Mouse (Mus musculus) granulocyte monocyte progenitor cell, adult 5-6 weeks (primary cell): ENCODE measurements around the gene Ube3b. TPM values are rescaled to one million over a fixed set of nuclear protein-coding genes. Genes with fewer than 3 reads are reported as not detected.

Experiments
- ATAC-seq: replicated peaks from 2 replicates; pipeline ENCODE4 v1.8.0; 2016; ENCODE audit warnings: mild to moderate bottlenecking, moderate TSS enrichment, inconsistent platforms; ENCODE audit not compliant: poor library complexity, severe bottlenecking
- total RNA-seq, 2 experiments: library from RNA; stranded (forward) in 1 of 2; stranded (reverse) in 1 of 2; fragments of 200-712, 200-1000 nt in 1 of 2; fragments of >200 nt in 1 of 2; fragmentation: Nextera tagmentation in 1 of 2; gene quantifications; 2 replicates each; pipeline ENCODE4 v1.2.3; 2014 to 2017

Ube3b gene
- total RNA-seq, 2 experiments from 2014 or later = 16.9 to 27.6 TPM

DNA sequence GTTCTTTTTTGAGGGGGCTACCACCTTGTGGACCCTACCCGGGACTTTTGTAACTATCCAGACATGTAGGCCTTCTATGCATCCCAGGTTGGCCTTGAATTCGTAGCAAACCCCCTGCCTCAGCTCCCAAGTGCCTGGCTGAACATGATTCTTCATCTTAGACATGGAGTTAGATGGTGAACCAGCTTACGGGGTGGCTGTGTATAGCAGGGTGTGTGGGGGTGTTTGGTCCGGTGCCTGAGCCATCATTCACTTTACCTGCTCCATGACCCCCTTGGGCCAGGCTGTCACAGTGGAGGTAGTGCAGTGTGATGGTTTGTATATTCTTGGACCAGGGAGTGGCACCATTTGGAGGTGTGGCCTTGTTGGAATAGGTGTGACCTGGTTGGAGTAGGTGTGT lies 87.6 kb downstream of the Ube3b start:
- ATAC-seq = no peak

DNA sequence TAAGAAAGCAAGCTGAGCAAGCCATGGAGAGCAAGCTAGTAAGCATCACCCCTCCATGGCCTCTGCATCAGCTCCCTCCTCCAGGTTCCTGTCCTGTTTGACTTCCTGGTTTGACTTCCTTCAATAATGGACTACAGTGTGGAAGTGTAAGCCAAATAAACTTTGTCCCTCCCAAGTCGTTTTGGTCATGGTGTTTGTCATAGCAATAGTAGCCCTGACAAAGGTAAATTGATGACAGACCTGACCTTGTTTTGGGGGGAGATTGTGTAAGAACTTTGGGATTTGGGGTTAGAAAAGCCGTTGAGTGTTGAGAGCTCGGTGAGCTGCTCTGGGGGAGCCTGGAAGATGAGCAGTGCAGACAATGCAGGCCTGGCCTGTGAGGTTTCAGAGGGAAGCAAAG lies 90.0 kb downstream of the Ube3b start:
- ATAC-seq = no peak

Other genes starting within 250 kb of the Ube3b start
- 0.45 and 1.7 TPM in 2 replicates for gene Acacb, start 234.1 kb upstream of the Ube3b start, total RNA-seq (2014; fragmentation: Nextera tagmentation)
- gene Acacb, start 234.1 kb upstream of the Ube3b start, total RNA-seq (2017) = 0.10 and 0.13 TPM in 2 replicates
- gene Foxn4, start 106.8 kb upstream of the Ube3b start, total RNA-seq (2014; fragmentation: Nextera tagmentation) = not detected in 2 replicates
- gene Foxn4, start 106.8 kb upstream of the Ube3b start, total RNA-seq (2017) = not detected in 2 replicates
- gene Myo1h, start 91.4 kb upstream of the Ube3b start, total RNA-seq (2014; fragmentation: Nextera tagmentation) = 0.15 and 1.0 TPM in 2 replicates
- 0.82 and 1.5 TPM in 2 replicates for gene Myo1h, start 91.4 kb upstream of the Ube3b start, total RNA-seq (2017)
- gene Kctd10, start 99 bp upstream of the Ube3b start, total RNA-seq (2014; fragmentation: Nextera tagmentation) = 18.5 and 29.5 TPM in 2 replicates
- 38.2 and 49.8 TPM in 2 replicates for gene Kctd10, start 99 bp upstream of the Ube3b start, total RNA-seq (2017)
- 7.2 and 14.4 TPM in 2 replicates for gene Mmab, start 63.5 kb downstream of the Ube3b start, total RNA-seq (2014; fragmentation: Nextera tagmentation)
- gene Mmab, start 63.5 kb downstream of the Ube3b start, total RNA-seq (2017) = 11.0 and 21.3 TPM in 2 replicates
- gene Mvk, start 63.7 kb downstream of the Ube3b start, total RNA-seq (2014; fragmentation: Nextera tagmentation) = 6.6 and 9.2 TPM in 2 replicates
- gene Mvk, start 63.7 kb downstream of the Ube3b start, total RNA-seq (2017) = 8.2 and 18.0 TPM in 2 replicates
- 0.34 and 2.0 TPM in 2 replicates for gene Fam222a, start 187.4 kb downstream of the Ube3b start, total RNA-seq (2014; fragmentation: Nextera tagmentation)
- gene Fam222a, start 187.4 kb downstream of the Ube3b start, total RNA-seq (2017) = not detected in 2 replicates